Mouse (Mus musculus): ENCODE measurements around the gene Rpl29. TPM values are rescaled to one million over a fixed set of nuclear protein-coding genes. Genes with fewer than 3 reads are reported as not detected.
A peak's percentile ranks its signal among the peaks of the same experiment; 100 is the strongest.

Gene Rpl29
- polyA plus RNA-seq, 1 experiment from 2014 or later: 1,256 TPM

DNA sequence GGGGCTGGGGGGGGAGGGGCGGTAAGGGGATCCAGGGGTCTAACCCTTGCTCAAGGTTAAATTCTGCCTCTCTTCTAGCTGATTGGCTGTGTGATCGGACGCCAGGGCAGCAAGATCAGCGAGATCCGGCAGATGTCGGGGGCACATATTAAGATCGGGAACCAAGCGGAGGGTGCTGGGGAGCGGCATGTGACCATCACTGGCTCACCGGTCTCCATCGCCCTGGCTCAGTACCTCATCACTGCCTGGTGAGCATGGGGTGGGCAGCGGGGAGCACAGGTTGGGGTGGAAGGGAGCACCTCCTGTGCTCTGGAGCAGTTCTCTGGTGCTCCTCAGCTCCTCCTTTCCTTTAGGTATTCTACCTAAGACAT lies 33.2 kb downstream of the Rpl29 start:
- Histone ChIP-seq H3K9me3 (ENCODE audit: control insufficient read depth, low read length) (no peaks in the 10 kb centered on the region), H3K4me2 (no peak overlapping the region), H3K27me3 (replicated peaks; ENCODE audit: control insufficient read depth, insufficient read depth, low read length) (peaks cover 29% of the 10 kb centered on the region), H3K27ac (ENCODE audit: low read depth, low read length) (no peak overlapping the region), H3K4me3 (ENCODE audit: low read depth, low read length) (no peak overlapping the region), H3K36me3 (ENCODE audit: control insufficient read depth, insufficient read depth, low read length) (peaks cover 15% of the 10 kb centered on the region), H3K4me1 (replicated peaks; ENCODE audit: control insufficient read depth, insufficient read depth, low read length) (peaks cover 7% of the 10 kb centered on the region), H3K9ac (ENCODE audit: low read depth, low read length) (no peak overlapping the region)
- DNase-seq (ENCODE audit: low spot score) (no peak), ATAC-seq (replicated peaks; ENCODE audit: low FRiP score) (no peak)
- WGBS: 84% methylated on average over 12 of the region's 12 CpGs

GRCm38 (mm10) chr9:106463122-106464063 lies 34.1 kb downstream of the Rpl29 start:
- H3K4me1 ChIP-seq (replicated peaks; ENCODE audit: control insufficient read depth, insufficient read depth, low read length): peaks cover 7% of the 10 kb centered on the region
- peaks cover 29% of the 10 kb centered on the region for H3K27me3 ChIP-seq (replicated peaks; ENCODE audit: control insufficient read depth, insufficient read depth, low read length)
- WGBS: 86% methylated on average over 21 of the region's 21 CpGs
- H3K36me3 ChIP-seq (ENCODE audit: control insufficient read depth, insufficient read depth, low read length): peaks cover 15% of the 10 kb centered on the region
- no peak for ATAC-seq (replicated peaks; ENCODE audit: low FRiP score)
- no peak overlapping the region for H3K4me2 ChIP-seq
- H3K27ac ChIP-seq (ENCODE audit: low read depth, low read length): no peak overlapping the region
- H3K4me3 ChIP-seq (ENCODE audit: low read depth, low read length): no peak overlapping the region
- H3K9me3 ChIP-seq (ENCODE audit: control insufficient read depth, low read length): no peaks in the 10 kb centered on the region
- no peak overlapping the region for H3K9ac ChIP-seq (ENCODE audit: low read depth, low read length)
- DNase-seq (ENCODE audit: low spot score): no peak

DNA sequence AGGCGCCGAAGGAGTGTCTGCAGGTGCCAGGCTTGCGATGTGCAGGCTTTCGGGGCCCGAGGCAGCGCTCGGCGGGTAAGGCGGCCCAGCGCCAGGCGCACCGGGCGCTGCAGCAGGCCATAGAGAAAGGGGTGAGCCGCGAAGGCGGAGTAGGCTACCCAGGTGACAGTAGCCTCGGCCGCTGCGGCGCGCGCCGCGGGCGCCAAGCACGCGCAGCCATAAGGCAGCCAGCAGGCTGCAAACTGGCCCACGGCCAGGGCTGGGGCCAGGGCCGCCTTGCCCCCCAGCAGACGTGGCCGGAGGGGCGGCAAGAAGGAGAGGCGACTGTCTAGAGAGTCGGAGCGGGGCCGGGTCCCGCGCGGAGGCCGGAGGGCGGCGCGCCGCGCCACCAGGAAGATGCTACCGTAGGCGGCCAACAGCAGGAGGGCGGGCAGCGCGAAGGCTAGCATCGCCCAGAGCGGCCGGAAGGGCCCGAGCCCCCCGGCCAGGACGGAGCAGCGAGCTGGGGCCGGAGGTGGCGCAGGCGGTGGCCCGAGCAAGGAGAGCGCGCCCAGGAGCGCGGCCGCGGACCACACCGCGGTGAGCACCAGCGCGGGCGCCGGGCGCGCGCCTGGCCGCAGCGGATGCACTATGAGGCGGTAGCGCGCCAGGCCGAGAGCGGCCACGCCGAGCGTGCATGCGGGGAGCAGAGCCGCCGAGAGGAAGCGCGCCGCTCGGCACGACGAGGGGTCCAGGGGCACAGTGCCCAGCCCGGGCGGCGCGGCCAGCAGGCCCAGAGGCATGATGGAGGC lies 35.7 kb downstream of the Rpl29 start:
- ATAC-seq (replicated peaks; ENCODE audit: low FRiP score): peak; percentile 35
- H3K4me1 ChIP-seq (replicated peaks; ENCODE audit: control insufficient read depth, insufficient read depth, low read length): peaks cover 7% of the 10 kb centered on the region
- H3K27ac ChIP-seq (ENCODE audit: low read depth, low read length): no peak overlapping the region
- H3K9me3 ChIP-seq (ENCODE audit: control insufficient read depth, low read length): no peaks in the 10 kb centered on the region
- peak; percentile 65 for DNase-seq (ENCODE audit: low spot score)
- peaks cover 29% of the 10 kb centered on the region for H3K27me3 ChIP-seq (replicated peaks; ENCODE audit: control insufficient read depth, insufficient read depth, low read length)
- H3K4me2 ChIP-seq: peak overlapping the region; percentile 81
- H3K9ac ChIP-seq (ENCODE audit: low read depth, low read length): peak overlapping the region; percentile 52
- peak overlapping the region; percentile 52 for H3K4me3 ChIP-seq (ENCODE audit: low read depth, low read length)
- WGBS: 5% methylated on average over 98 of the region's 99 CpGs
- peaks cover 15% of the 10 kb centered on the region for H3K36me3 ChIP-seq (ENCODE audit: control insufficient read depth, insufficient read depth, low read length)

GRCm38 (mm10) chr9:106465571-106466200 lies 36.4 kb downstream of the Rpl29 start, which contains the start of gene Gpr62:
Gene Gpr62 (minus strand): TSS chr9:106465938.
- Histone ChIP-seq H3K36me3 (ENCODE audit: control insufficient read depth, insufficient read depth, low read length) (peaks cover 13% of the 10 kb centered on the region; the same call in 1 of the 2 replicates), H3K9ac (ENCODE audit: low read depth, low read length) (peak within 1 kb of the TSS; percentile 52), H3K4me2 (peak within 1 kb of the TSS; percentile 81), H3K9me3 (ENCODE audit: control insufficient read depth, low read length) (no peaks in the 10 kb centered on the region), H3K27me3 (replicated peaks; ENCODE audit: control insufficient read depth, insufficient read depth, low read length) (peaks cover 29% of the 10 kb centered on the region), H3K4me1 (replicated peaks; ENCODE audit: control insufficient read depth, insufficient read depth, low read length) (peaks cover 7% of the 10 kb centered on the region), H3K27ac (ENCODE audit: low read depth, low read length) (no peak within 1 kb of the TSS), H3K4me3 (ENCODE audit: low read depth, low read length) (peak within 1 kb of the TSS; percentile 52)
- 40% methylated on average over 26 of the region's 26 CpGs for WGBS
- ATAC-seq (replicated peaks; ENCODE audit: low FRiP score) (no peak), DNase-seq (ENCODE audit: low spot score) (no peak)

DNA sequence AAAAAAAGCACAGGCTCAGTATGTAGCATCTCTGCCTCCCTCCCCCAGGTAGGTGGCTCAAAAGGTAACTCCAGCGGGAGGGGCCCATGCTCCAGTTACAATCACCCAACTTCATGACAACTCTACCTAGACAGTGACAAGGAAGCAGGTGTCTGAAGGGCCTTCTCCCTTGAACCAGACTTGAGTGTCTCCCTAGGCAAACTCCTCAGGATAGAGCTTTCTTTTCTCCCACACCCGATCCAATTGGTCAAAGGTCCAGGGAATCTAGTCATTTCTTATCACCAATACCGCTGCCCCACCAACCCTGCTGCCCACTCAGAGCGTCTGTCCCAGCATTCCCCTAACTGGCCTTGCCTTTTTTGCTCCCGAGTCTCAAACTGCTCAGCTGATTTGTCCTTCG lies 37.5 kb downstream of the Rpl29 start:
- H3K4me2 ChIP-seq: no peak overlapping the region
- H3K27ac ChIP-seq (ENCODE audit: low read depth, low read length): no peak overlapping the region
- WGBS: 78% methylated on average over 6 of the region's 6 CpGs
- no peaks in the 10 kb centered on the region for H3K9me3 ChIP-seq (ENCODE audit: control insufficient read depth, low read length)
- H3K27me3 ChIP-seq (replicated peaks; ENCODE audit: control insufficient read depth, insufficient read depth, low read length): peaks cover 29% of the 10 kb centered on the region
- H3K9ac ChIP-seq (ENCODE audit: low read depth, low read length): no peak overlapping the region
- DNase-seq (ENCODE audit: low spot score) (no peak), ATAC-seq (replicated peaks; ENCODE audit: low FRiP score) (no peak)
- no peak overlapping the region for H3K4me3 ChIP-seq (ENCODE audit: low read depth, low read length)
- peaks cover 7% of the 10 kb centered on the region for H3K4me1 ChIP-seq (replicated peaks; ENCODE audit: control insufficient read depth, insufficient read depth, low read length)
- 0 out of 2 replicates have a peak, but pooled peaks cover 8% of the 10 kb centered on the region for H3K36me3 ChIP-seq (ENCODE audit: control insufficient read depth, insufficient read depth, low read length)

- Histone ChIP-seq H3K27ac (ENCODE audit: low read depth, low read length) (no peak overlapping the region), H3K4me3 (ENCODE audit: low read depth, low read length) (no peak overlapping the region), H3K9ac (ENCODE audit: low read depth, low read length) (no peak overlapping the region), H3K4me1 (replicated peaks; ENCODE audit: control insufficient read depth, insufficient read depth, low read length) (peaks cover 7% of the 10 kb centered on the region), H3K27me3 (replicated peaks; ENCODE audit: control insufficient read depth, insufficient read depth, low read length) (peaks cover 29% of the 10 kb centered on the region), H3K4me2 (no peak overlapping the region), H3K9me3 (ENCODE audit: control insufficient read depth, low read length) (no peaks in the 10 kb centered on the region), H3K36me3 (ENCODE audit: control insufficient read depth, insufficient read depth, low read length) (0 out of 2 replicates have a peak, but pooled peaks cover 3% of the 10 kb centered on the region)
- no peak for ATAC-seq (replicated peaks; ENCODE audit: low FRiP score)
- no peak for DNase-seq (ENCODE audit: low spot score)
- WGBS: 86% methylated on average over 7 of the region's 7 CpGs
Measured at GRCm38 (mm10) chr9:106467746-106468145, 38.5 kb downstream of the Rpl29 start.

- no peak overlapping the region for H3K27ac ChIP-seq (ENCODE audit: low read depth, low read length)
- peaks cover 19% of the 10 kb centered on the region for H3K27me3 ChIP-seq (replicated peaks; ENCODE audit: control insufficient read depth, insufficient read depth, low read length)
- H3K4me3 ChIP-seq (ENCODE audit: low read depth, low read length): no peak overlapping the region
- H3K9me3 ChIP-seq (ENCODE audit: control insufficient read depth, low read length): no peaks in the 10 kb centered on the region
- WGBS: 51% methylated on average over 6 of the region's 6 CpGs
- ATAC-seq (replicated peaks; ENCODE audit: low FRiP score) (no peak), DNase-seq (ENCODE audit: low spot score) (no peak)
- no peak overlapping the region for H3K4me2 ChIP-seq
- H3K9ac ChIP-seq (ENCODE audit: low read depth, low read length): no peak overlapping the region
- peaks cover 12% of the 10 kb centered on the region for H3K4me1 ChIP-seq (replicated peaks; ENCODE audit: control insufficient read depth, insufficient read depth, low read length)
- H3K36me3 ChIP-seq (ENCODE audit: control insufficient read depth, insufficient read depth, low read length): no peaks in the 10 kb centered on the region
Measured at GRCm38 (mm10) chr9:106469317-106469716, 40.1 kb downstream of the Rpl29 start.

- Histone ChIP-seq H3K36me3 (ENCODE audit: control insufficient read depth, insufficient read depth, low read length) (no peaks in the 10 kb centered on the region), H3K4me3 (ENCODE audit: low read depth, low read length) (no peak overlapping the region), H3K27ac (ENCODE audit: low read depth, low read length) (no peak overlapping the region), H3K27me3 (replicated peaks; ENCODE audit: control insufficient read depth, insufficient read depth, low read length) (peaks cover 15% of the 10 kb centered on the region), H3K4me1 (replicated peaks; ENCODE audit: control insufficient read depth, insufficient read depth, low read length) (peaks cover 12% of the 10 kb centered on the region), H3K4me2 (no peak overlapping the region), H3K9ac (ENCODE audit: low read depth, low read length) (no peak overlapping the region), H3K9me3 (ENCODE audit: control insufficient read depth, low read length) (no peaks in the 10 kb centered on the region)
- WGBS: 55% methylated on average over 9 of the region's 9 CpGs
- DNase-seq (ENCODE audit: low spot score) (no peak), ATAC-seq (replicated peaks; ENCODE audit: low FRiP score) (no peak)
Measured at GRCm38 (mm10) chr9:106469776-106470175, 40.5 kb downstream of the Rpl29 start.

All from liver, embryonic 11.5 days (tissue).